Mouse (Mus musculus) thymus, postnatal 0 days (tissue): ENCODE results near the gene Cyp4a32. TPM values are rescaled to one million over a fixed set of nuclear protein-coding genes. Genes with fewer than 3 reads are reported as not detected.
"Not testable (repeated sequence)": the region's sequence is repeated elsewhere in the genome, so short reads cannot be mapped to it uniquely, and the experiment has no call there.

Experiments
- DNase-seq: peaks from one replicate; pipeline ENCODE4 v3.0.0-alpha.2; 2015; ENCODE audit warnings: low spot score
- polyA plus RNA-seq: library from polyadenylated mRNA; unstranded; fragments of >200 nt; fragmentation: Nextera tagmentation; extraction: Ambion mirVana; gene quantifications from 2 replicates; pipeline ENCODE4 v1.2.1, GENCODE M21; 2015

Gene Cyp4a32
- polyA plus RNA-seq, 1 experiment from 2014 or later = not detected

DNA sequence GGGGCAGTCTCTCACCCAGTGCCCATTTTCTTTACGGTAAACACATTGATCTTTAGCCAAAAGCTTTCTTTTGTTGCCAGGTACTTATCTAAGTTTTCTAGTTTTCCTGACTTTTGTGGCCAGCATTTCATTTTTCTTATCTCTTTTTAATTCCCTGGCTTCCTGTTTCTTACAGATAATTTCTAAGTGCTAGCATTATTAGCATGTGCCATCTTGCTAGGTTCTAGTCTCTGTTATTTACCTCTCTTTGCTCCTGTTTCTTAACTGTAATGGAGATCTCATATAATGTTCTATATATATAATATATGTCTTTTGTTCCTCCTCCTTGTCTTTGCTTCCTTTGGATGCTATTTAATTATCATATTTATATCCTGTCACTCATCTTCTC is 55.8 kb downstream of the Cyp4a32 start:
- not testable (repeated sequence) for DNase-seq

DNA sequence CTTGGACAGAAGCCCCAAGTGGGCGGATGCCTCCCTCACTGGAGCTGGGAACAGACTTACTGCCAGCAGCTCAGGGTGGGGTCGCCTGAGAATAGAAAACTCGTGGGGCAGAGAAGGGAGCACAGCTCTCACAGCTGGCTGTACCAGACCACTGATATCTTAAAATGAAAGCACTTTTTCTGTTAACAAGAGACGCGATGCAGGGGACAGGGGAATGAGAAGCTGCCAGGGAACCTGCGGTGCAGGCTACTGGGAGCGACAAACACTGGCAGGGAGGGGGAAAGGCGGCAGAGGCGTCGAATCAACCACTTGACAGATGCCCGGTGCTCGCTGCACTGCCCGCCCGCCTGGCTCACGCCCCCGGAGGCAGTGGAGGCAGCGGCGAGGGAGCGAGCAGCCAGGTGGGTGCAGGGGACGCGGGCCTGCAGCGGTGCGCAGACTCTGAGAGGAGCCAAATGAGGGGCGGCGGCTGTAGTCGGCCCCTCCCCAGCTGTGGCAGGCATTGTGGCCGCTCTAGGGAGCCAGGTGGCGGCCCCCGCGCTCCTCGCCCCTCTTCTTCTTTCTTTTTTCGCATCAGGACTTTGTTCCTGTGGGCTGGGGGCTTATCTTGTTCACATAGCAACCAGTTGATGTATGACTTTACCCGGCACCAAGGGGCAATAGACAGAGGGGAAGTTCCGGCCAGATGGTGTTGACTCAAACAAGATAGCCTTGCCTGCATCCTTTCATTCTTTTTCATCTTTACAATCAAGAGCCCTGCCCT is 56.5 kb downstream of the Cyp4a32 start:
- DNase-seq = no peak

DNA sequence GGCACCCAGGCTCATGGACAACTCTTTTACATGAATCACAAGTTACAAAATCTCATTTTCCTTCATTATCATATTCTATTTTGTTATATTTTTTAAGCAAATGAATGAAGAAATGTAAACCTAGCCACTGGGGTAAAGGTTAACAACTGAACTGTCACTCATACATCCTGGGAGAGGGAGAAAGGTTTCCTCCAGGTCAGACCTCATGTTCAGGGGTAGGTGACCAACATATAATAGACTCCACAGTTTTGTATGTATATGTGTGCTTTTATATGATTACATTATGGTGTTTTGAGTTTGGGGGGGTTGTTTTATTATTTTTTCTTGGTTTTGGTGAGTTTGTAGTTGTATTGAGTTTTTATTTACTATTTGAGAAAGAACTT is 57.1 kb downstream of the Cyp4a32 start:
- no peak for DNase-seq

DNA sequence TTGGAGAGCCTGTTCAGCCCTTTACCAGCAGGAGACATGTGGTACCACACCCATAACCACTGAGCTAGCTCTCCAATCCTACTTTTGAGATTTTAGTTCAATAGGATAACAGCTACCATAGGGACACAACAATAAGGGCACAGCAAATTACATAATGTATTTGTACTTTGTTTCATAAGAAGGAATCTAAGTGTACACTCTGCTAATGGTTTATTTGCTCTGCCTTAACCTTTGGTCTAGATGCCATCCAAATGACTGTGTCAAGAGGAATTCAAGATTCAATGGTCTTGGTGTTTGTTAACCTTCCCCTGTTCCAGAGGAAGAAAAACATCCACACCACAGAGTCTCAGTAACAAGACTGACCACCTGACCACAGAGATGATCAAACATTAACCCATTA is 58.4 kb downstream of the Cyp4a32 start:
- DNase-seq = no peak

Other genes starting within 250 kb of the Cyp4a32 start
- 0.06 and 0.08 TPM in 2 replicates for gene Cyp4a12b, start 189.3 kb upstream of the Cyp4a32 start, polyA plus RNA-seq
- not detected in 2 replicates for gene Cyp4a30b, start 148.4 kb upstream of the Cyp4a32 start, polyA plus RNA-seq
- gene Cyp4a14, start 104.8 kb upstream of the Cyp4a32 start, polyA plus RNA-seq = not detected in 2 replicates
- gene Cyp4a10, start 82.7 kb upstream of the Cyp4a32 start, polyA plus RNA-seq = not detected in 2 replicates
- not detected in 2 replicates for gene Cyp4a31, start 37.3 kb upstream of the Cyp4a32 start, polyA plus RNA-seq
- gene Cyp4b1, start 46.8 kb downstream of the Cyp4a32 start, polyA plus RNA-seq = 3.4 and 3.5 TPM in 2 replicates
- 24.5 and 28.3 TPM in 2 replicates for gene Efcab14, start 136.8 kb downstream of the Cyp4a32 start, polyA plus RNA-seq
- gene Tex38, start 180.0 kb downstream of the Cyp4a32 start, polyA plus RNA-seq = 0.27 and 0.35 TPM in 2 replicates
- 42.7 and 51.1 TPM in 2 replicates for gene Atpaf1, start 183.8 kb downstream of the Cyp4a32 start, polyA plus RNA-seq
- 8.5 and 9.4 TPM in 2 replicates for gene Mob3c, start 227.1 kb downstream of the Cyp4a32 start, polyA plus RNA-seq
- 41.3 and 42.5 TPM in 2 replicates for gene Mknk1, start 238.2 kb downstream of the Cyp4a32 start, polyA plus RNA-seq